Mouse (Mus musculus): Measurements from ENCODE around the gene Sytl5. TPM values are rescaled to one million over a fixed set of nuclear protein-coding genes. Genes with fewer than 3 reads are reported as not detected.

The Sytl5 gene
- polyA plus RNA-seq (2015; fragmentation: Nextera tagmentation; extraction: Ambion mirVana): 4.4 and 4.5 TPM in 2 replicates

GRCm38 (mm10) chrX:9885322-9885721 is at the start of gene Sytl5:
Gene Sytl5 (plus strand): TSS chrX:9885622.

GRCm38 (mm10) chrX:9846628-9847027 is 38.8 kb upstream of the Sytl5 start, which contains the start of gene Hypm:
Gene Hypm (plus strand): TSS chrX:9846928.

GRCm38 (mm10) chrX:9849403-9849802 is 36.0 kb upstream of the Sytl5 start, which contains the start of gene H2al3:
Gene H2al3 (plus strand): TSS chrX:9849703.

Other genes with a start within 250 kb of the Sytl5 start
- gene Dynlt3, start 222.6 kb upstream of the Sytl5 start, polyA plus RNA-seq (2015; fragmentation: Nextera tagmentation; extraction: Ambion mirVana): 128 and 146 TPM in 2 replicates
- gene Hypm, start 38.7 kb upstream of the Sytl5 start, polyA plus RNA-seq (2015; fragmentation: Nextera tagmentation; extraction: Ambion mirVana): not detected in 2 replicates
- not detected in 2 replicates for gene H2al3, start 35.9 kb upstream of the Sytl5 start, polyA plus RNA-seq (2015; fragmentation: Nextera tagmentation; extraction: Ambion mirVana)
- 62.5 and 69.0 TPM in 2 replicates for gene Srpx, start 232.1 kb downstream of the Sytl5 start, polyA plus RNA-seq (2015; fragmentation: Nextera tagmentation; extraction: Ambion mirVana)

Measured in urinary bladder, postnatal 0 days (tissue).